Mouse (Mus musculus): ENCODE measurements around the gene Gdf5. TPM values are rescaled to one million over a fixed set of nuclear protein-coding genes. Genes with fewer than 3 reads are reported as not detected.
"Not testable (repeated sequence)": the region's sequence is repeated elsewhere in the genome, so short reads cannot be mapped to it uniquely, and the experiment has no call there.

The Gdf5 gene
- polyA plus RNA-seq, 1 experiment: 0.59 TPM

DNA sequence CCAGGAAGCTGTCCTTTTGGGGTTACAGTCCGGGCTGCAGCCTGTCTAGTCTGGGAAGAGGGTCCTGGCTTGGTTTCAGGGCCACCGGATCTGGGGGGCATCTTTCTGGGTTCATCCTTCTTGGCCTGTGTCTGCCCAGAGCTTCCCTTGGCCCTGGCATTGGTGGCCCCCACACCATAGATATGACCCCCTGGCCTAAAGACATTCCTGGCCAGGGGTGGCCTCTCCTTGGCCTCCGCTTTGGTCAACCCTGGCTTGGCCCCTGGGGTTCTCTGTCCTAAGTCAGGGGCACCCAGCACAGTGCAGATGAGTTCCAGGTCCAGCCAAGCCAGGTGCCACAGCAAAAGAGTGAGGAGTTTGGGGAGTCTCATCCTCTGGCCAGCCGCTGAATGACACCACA, 482 bp downstream of the Gdf5 start:
- H3K4me3 ChIP-seq (replicated peaks; ENCODE audit: extremely low read depth, low read depth, low read length): no peak overlapping the region
- no peak for DNase-seq
- H3K4me1 ChIP-seq (ENCODE audit: control insufficient read depth, insufficient read depth, low read length): no peaks in the 10 kb centered on the region
- 81% methylated on average over 4 of the region's 4 CpGs for WGBS
- TF ChIP-seq CTCF (IDR thresholded peaks at IDR 0.05; ENCODE audit: insufficient read depth, low read length): no peak
- TF ChIP-seq POLR2A (IDR thresholded peaks at IDR 0.05; ENCODE audit: borderline replicate concordance, extremely low read depth, low read depth, low read length): no peak

DNA sequence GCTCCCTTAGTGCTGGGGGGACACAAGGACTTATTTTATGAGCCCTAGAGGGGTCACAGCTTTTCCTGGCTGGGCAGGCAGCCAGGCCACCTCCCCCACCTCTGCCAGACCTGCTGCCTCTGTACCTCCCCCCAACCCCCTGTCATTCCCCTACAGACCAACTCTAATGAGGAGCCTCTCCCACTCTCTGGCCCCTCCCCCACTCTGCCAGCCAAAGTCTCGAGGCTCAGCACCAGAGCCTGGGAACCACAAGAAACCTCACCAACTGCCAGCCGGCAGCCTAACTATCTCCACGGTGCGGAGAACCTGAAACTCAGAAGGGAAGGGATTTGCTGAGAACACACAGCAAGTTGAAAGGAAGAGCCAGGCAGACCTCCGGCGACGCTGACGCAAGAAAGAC, 1.7 kb downstream of the Gdf5 start:
- WGBS: 22% methylated on average over 8 of the region's 8 CpGs
- Histone ChIP-seq H3K4me3 (replicated peaks; ENCODE audit: extremely low read depth, low read depth, low read length) (no peak overlapping the region), H3K4me1 (ENCODE audit: control insufficient read depth, insufficient read depth, low read length) (no peaks in the 10 kb centered on the region)
- no peak for DNase-seq
- no peak for TF ChIP-seq POLR2A (IDR thresholded peaks at IDR 0.05; ENCODE audit: borderline replicate concordance, extremely low read depth, low read depth, low read length)
- TF ChIP-seq CTCF (IDR thresholded peaks at IDR 0.05; ENCODE audit: insufficient read depth, low read length): no peak

DNA sequence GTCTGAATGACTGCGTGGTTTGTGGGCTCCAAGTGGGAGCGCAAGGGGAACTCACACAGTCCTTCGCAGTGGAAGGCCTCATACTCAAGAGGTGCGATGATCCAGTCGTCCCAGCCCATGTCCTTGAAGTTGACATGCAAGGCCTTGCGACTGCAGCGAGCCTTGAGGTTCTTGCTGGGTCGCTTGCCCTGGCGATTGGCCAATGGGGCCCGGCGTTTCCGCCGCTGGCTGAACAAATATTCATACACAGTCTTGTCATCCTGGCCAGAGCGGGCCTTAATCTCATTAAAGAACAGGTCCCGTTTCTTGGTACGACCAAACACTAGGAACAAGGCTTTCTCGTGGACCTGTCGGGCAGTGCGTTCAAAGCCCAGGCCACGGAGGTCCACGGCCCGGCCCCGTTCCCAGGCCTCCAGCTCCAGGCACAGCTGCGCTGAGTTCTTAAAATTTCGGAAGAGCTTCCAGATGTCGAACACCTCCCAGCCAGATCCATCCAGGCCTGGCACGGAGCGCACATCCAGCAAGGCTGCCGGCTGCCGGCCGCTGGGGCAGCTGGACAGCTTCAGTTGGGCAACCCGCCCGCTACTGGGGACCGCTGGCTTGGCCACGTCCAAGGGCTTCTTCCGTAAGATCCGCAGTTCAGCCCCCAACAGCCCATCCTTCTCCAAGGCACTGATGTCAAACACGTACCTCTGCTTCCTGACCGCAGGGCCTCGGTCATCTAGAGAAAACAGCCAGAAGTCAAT, 3.3 kb downstream of the Gdf5 start:
- WGBS: 73% methylated on average over 40 of the region's 40 CpGs
- no peak for DNase-seq
- H3K4me1 ChIP-seq (ENCODE audit: control insufficient read depth, insufficient read depth, low read length): no peaks in the 10 kb centered on the region
- H3K4me3 ChIP-seq (replicated peaks; ENCODE audit: extremely low read depth, low read depth, low read length): no peak overlapping the region
- no peak for TF ChIP-seq POLR2A (IDR thresholded peaks at IDR 0.05; ENCODE audit: borderline replicate concordance, extremely low read depth, low read depth, low read length)

DNA sequence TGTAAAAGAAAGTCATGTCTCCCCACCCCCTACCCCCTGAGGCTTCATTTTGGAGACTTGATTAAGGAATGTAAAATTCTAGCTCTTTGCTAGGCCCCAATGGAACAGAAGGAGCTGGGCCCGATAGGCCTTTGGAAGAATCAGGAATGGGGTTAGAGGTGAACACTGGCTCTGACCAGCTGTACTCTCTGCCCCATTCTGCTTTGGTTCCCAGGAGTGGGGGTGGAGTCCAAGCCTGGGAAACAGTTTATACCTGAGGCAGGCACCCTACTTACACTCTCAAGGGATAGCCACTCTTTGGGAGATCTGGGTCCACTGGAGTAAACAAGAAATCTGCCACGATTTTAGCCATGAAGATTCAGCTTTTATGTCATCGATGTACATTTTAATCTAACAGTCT, 4.5 kb downstream of the Gdf5 start, which contains the start of gene Gm15557:
Gene Gm15557, plus strand, starts transcription at position 48 of the 400 bp plus-strand sequence.
- Histone ChIP-seq H3K4me3 (replicated peaks; ENCODE audit: extremely low read depth, low read depth, low read length) (no peak within 1 kb of the TSS), H3K4me1 (ENCODE audit: control insufficient read depth, insufficient read depth, low read length) (no peaks in the 10 kb centered on the region)
- no peak for DNase-seq
- TF ChIP-seq POLR2A (IDR thresholded peaks at IDR 0.05; ENCODE audit: borderline replicate concordance, extremely low read depth, low read depth, low read length) (no peak), CTCF (IDR thresholded peaks at IDR 0.05; ENCODE audit: insufficient read depth, low read length) (no peak)
- 86% methylated on average over 3 of the region's 3 CpGs for WGBS

DNA sequence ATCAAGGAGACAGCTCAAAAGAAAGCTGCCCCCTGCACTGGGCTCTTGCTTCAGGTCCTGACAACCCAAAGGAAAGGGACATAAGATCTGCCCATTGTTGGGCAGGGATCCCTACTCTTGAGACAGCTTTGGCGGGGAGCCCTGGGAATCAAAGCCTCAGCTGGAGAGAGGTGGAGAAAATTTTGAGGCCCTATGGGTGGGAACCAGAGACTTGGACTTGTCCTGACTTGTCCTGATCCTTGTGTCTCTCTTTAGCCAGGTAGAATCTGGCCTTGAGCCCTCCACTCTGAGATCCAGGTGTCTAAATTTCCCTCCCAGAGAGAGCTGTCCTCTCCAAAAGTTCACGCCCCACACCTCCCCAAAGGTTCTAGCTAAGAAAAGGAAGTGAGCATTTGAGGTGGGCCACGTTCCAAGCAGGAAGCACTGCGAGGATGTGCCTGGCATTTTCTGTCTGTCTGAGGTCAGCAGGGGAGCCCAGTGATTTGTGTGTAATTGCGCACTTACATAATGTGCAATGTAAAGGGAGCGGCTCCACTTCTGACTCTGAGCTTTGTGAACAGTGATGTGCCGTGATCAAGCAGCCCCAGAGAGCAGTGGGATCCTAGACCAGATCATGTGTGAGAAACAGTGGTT, 5.2 kb downstream of the Gdf5 start:
- no peak for DNase-seq
- no peak for TF ChIP-seq POLR2A (IDR thresholded peaks at IDR 0.05; ENCODE audit: borderline replicate concordance, extremely low read depth, low read depth, low read length)
- no peak for TF ChIP-seq CTCF (IDR thresholded peaks at IDR 0.05; ENCODE audit: insufficient read depth, low read length)
- H3K4me1 ChIP-seq (ENCODE audit: control insufficient read depth, insufficient read depth, low read length): no peaks in the 10 kb centered on the region
- WGBS: 43% methylated on average over 7 of the region's 7 CpGs
- H3K4me3 ChIP-seq (replicated peaks; ENCODE audit: extremely low read depth, low read depth, low read length): no peak overlapping the region

DNA sequence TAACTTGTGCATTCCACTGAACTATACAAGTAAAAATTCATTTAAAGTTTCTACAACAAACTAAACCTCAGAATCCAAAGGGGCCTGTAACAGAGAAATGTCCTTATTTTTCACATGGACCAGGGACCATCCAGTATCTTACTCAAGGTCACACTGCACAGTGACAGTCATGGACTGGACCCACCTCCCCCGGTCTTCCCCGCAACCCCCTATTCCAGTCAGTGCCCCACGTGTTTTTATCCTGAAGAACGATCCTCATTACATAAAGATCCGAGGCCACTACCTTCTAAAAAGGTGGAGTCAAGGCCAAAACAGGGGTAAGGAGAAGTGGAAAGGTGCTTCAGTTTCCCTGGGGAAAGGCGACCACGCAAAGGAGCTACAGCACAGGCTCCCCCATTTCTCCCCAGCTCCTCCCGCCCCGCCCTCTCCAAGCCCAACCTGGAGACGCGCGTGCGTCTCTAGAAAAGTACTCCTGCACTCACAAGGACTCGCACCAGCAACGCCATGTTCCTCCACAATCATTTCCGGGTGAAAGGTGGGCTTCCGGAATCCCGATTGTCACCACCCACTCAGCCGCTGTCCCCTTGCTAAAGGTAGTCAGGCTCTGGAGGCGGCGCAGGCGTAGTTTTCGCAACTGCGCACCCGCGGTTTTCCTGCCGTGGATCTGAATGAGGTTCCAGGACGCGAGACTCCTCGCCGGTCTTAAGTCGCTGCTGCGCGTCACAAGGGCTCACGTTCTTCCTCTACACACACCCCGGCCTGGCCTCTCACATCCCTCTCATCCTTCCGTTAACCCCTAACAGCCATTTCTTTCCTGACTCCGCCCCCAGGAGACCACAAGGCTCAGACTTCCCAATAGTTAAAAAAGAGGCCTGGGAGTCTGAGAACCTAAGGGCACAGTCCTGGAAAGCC, 15.4 kb downstream of the Gdf5 start, which contains the start of gene Uqcc1:
Gene Uqcc1, minus strand, starts transcription at position 780 of the 912 bp plus-strand sequence.
- TF ChIP-seq CTCF (IDR thresholded peaks at IDR 0.05; ENCODE audit: insufficient read depth, low read length) (no peak), POLR2A (IDR thresholded peaks at IDR 0.05; ENCODE audit: borderline replicate concordance, extremely low read depth, low read depth, low read length) (peak; percentile 85; the same call in 1 of the 2 replicates)
- under 1% methylated on average over 38 of the region's 38 CpGs for WGBS
- peak within 1 kb of the TSS; percentile 81 for H3K4me3 ChIP-seq (replicated peaks; ENCODE audit: extremely low read depth, low read depth, low read length)
- peaks cover 6% of the 10 kb centered on the region; the same call in 1 of the 2 replicates for H3K4me1 ChIP-seq (ENCODE audit: control insufficient read depth, insufficient read depth, low read length)
- peak; percentile 87 for DNase-seq

DNA sequence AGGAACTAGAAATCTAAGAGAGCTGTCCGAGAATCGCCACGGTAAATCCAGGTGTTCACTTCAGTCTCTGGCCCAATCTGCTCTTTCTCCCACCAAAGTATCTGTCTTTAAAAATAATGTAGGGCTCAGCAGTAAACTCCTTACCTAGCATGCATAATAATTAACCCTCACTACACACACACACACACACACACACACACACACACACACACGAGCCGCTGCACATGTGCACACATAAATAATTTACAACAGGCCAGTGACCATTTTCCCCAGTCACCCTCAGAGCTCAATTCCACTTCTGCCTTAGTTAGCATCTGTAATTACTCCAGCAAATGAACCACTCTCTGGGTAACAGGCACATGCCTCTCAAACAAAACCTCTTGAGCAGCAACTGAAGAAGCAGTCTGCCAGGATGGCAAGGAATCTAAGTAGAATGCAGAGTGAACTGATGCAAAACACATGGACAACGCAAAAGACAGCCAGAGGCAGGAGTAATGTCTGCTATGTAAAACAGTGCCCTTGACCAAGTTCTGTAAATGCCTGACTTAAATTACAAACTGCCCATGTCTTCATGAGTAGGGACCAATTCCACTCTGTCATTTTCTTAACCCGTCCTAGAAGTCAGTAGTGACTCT, 16.3 kb downstream of the Gdf5 start:
- no peak overlapping the region for H3K4me3 ChIP-seq (replicated peaks; ENCODE audit: extremely low read depth, low read depth, low read length)
- TF ChIP-seq POLR2A (IDR thresholded peaks at IDR 0.05; ENCODE audit: borderline replicate concordance, extremely low read depth, low read depth, low read length) (no peak), CTCF (IDR thresholded peaks at IDR 0.05; ENCODE audit: insufficient read depth, low read length) (no peak)
- 66% methylated on average over 7 of the region's 7 CpGs for WGBS
- H3K4me1 ChIP-seq (ENCODE audit: control insufficient read depth, insufficient read depth, low read length): peaks cover 6% of the 10 kb centered on the region; the same call in 1 of the 2 replicates
- no peak for DNase-seq

DNA sequence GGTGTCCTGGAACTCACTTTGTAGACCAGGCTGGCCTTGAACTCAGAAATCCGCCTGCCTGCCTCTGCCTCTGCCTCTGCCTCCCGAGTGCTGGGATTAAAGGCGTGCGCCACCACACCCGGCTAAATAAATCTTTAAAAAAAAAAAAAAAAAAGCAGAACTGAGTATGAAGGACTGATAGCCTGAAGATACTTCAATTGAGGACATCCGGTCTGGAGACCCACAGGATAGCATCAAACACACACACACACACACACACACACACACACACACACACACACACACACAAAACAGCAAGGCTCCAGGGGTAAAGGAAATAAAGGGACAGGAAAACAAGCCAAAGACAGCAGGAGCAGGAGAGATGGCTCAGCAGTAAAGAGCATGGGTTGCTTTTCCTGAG, 20.0 kb downstream of the Gdf5 start:
- DNase-seq; H3K4me3 ChIP-seq (replicated peaks; ENCODE audit: extremely low read depth, low read depth, low read length); H3K4me1 ChIP-seq (ENCODE audit: control insufficient read depth, insufficient read depth, low read length): not testable (repeated sequence)
- 88% methylated on average over 6 of the region's 6 CpGs for WGBS

DNA sequence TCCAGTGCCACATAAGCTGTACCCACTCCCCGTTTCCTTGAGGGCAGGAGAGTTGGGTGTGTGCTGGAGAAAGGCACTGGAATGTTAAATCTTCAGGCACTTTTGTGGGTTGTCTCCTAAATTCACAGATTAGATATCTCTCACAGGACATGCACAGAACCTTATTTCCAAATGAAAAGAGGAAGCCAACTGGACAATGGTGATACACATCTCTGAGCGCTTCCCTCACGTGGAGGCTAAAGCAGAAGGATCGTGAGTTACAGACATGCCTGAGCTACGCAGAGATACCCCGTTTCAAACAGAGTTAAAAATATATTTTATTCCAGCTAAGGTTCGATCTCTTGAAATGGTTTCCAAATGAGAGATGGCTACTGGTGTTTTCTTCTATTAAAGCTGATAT, 22.0 kb downstream of the Gdf5 start:
- TF ChIP-seq CTCF (IDR thresholded peaks at IDR 0.05; ENCODE audit: insufficient read depth, low read length): no peak
- no peak for TF ChIP-seq POLR2A (IDR thresholded peaks at IDR 0.05; ENCODE audit: borderline replicate concordance, extremely low read depth, low read depth, low read length)
- no peak overlapping the region for H3K4me3 ChIP-seq (replicated peaks; ENCODE audit: extremely low read depth, low read depth, low read length)
- no peaks in the 10 kb centered on the region for H3K4me1 ChIP-seq (ENCODE audit: control insufficient read depth, insufficient read depth, low read length)
- DNase-seq: no peak
- WGBS: 94% methylated on average over 7 of the region's 7 CpGs
